Mouse (Mus musculus): ENCODE measurements around the gene Gm10974. TPM values are rescaled to one million over a fixed set of nuclear protein-coding genes. Genes with fewer than 3 reads are reported as not detected.

Gene Gm10974
- total and polyA plus RNA-seq, 3 experiments, result not detected

- no peaks in the 10 kb centered on the region for H3K79me2 ChIP-seq (replicated peaks; ENCODE audit: control insufficient read depth, extremely low read depth, insufficient read depth, poor library complexity, severe bottlenecking)
- H3K9ac ChIP-seq (ENCODE audit: insufficient read depth, low read depth), result no peak overlapping the region
- no peaks in the 10 kb centered on the region for H3K4me1 ChIP-seq (ENCODE audit: control insufficient read depth in 1 of 2, insufficient read depth in 2 of 2)
- TF ChIP-seq USF1 (IDR thresholded peaks at IDR 0.05; ENCODE audit: low read depth, low read length), result no peak
- TF ChIP-seq KAT2A (IDR thresholded peaks at IDR 0.05; ENCODE audit: insufficient replicate concordance, low read length), result no peak
- no peak for TF ChIP-seq GABPA (IDR thresholded peaks at IDR 0.05; ENCODE audit: insufficient replicate concordance, low read depth, low read length)
- TF ChIP-seq IRF4 (IDR thresholded peaks at IDR 0.05; ENCODE audit: low read depth, low read length), result no peak
- TF ChIP-seq UBTF (IDR thresholded peaks at IDR 0.05; ENCODE audit: low read depth, low read length), result no peak
- TF ChIP-seq RCOR1 (conservative IDR thresholded peaks at IDR 0.05; ENCODE audit: low read depth, low read length), result no peak
- no peak for TF ChIP-seq SIN3A (IDR thresholded peaks at IDR 0.05; ENCODE audit: low read length)
- no peak for TF ChIP-seq POLR2AphosphoS2 (IDR thresholded peaks at IDR 0.05; ENCODE audit: low read depth, low read length)
- no peak for TF ChIP-seq MAZ (IDR thresholded peaks at IDR 0.05; ENCODE audit: low read depth, low read length)
- no peak for TF ChIP-seq JUND (conservative IDR thresholded peaks at IDR 0.05; ENCODE audit: low read depth, low read length)
- no peak for TF ChIP-seq MAFK (IDR thresholded peaks at IDR 0.05; ENCODE audit: insufficient replicate concordance, low read length)
- TF ChIP-seq POLR2A (IDR thresholded peaks at IDR 0.05; ENCODE audit: low read depth, low read length), result no peak
- no peak for TF ChIP-seq EP300 (IDR thresholded peaks at IDR 0.05; ENCODE audit: low read length)
- TF ChIP-seq ZMIZ1 (IDR thresholded peaks at IDR 0.05; ENCODE audit: low read depth, low read length), result no peak
- no peak for TF ChIP-seq BHLHE40 (IDR thresholded peaks at IDR 0.05; ENCODE audit: low read depth, low read length)
- in situ Hi-C loops (cut with MboI; ENCODE audit: low pct_ligation_motif_present, low pct_unique_long_range_greater_than_20kb, low sequenced_read_pairs) (loop anchor here (25.0 kb wide), 1 partner anchor 1210 kb away; the partner anchor contains the start of genes Lrrc28 and Ttc23), dilution Hi-C loops (cut with MboI; ENCODE audit: extremely low pct_ligation_motif_present, extremely low pct_unique_long_range_greater_than_20kb, low sequenced_read_pairs) (no loop called here)
- DNase-seq (ENCODE audit: extremely low read depth), result no peak
- H3K27me3 ChIP-seq (replicated peaks), result peaks cover 69% of the 10 kb centered on the region
- no peaks in the 10 kb centered on the region for H3K9me3 ChIP-seq (replicated peaks; ENCODE audit: low read length)
- no peaks in the 10 kb centered on the region for H3K36me3 ChIP-seq (replicated peaks in 1 of 2; ENCODE audit: control insufficient read depth in 1 of 2, insufficient read depth in 1 of 2, low read length in 1 of 2)
- no peak overlapping the region for H3K27ac ChIP-seq (ENCODE audit: insufficient read depth, low read depth)
- H3K4me2 ChIP-seq (ENCODE audit: insufficient read depth, low read depth, poor library complexity, severe bottlenecking), result peak overlapping the region; percentile 83
- H3K4me3 ChIP-seq (replicated peaks in 1 of 3; ENCODE audit: low read depth in 2 of 3, low read length in 2 of 3, poor library complexity in 1 of 3), result peak overlapping the region in 1 of 3 experiments; percentile 21
These were observed 61.3 kb downstream of the Gm10974 start for GRCm38 (mm10) chr7:66427053-66427436.

- Histone ChIP-seq H3K79me2 (replicated peaks; ENCODE audit: control insufficient read depth, extremely low read depth, insufficient read depth, poor library complexity, severe bottlenecking) (no peaks in the 10 kb centered on the region), H3K27ac (ENCODE audit: insufficient read depth, low read depth) (no peak within 1 kb of the TSS), H3K9ac (ENCODE audit: insufficient read depth, low read depth) (no peak within 1 kb of the TSS), H3K9me3 (replicated peaks; ENCODE audit: low read length) (no peaks in the 10 kb centered on the region), H3K4me1 (ENCODE audit: control insufficient read depth in 1 of 2, insufficient read depth in 2 of 2) (no peaks in the 10 kb centered on the region), H3K4me2 (ENCODE audit: insufficient read depth, low read depth, poor library complexity, severe bottlenecking) (peak within 1 kb of the TSS; percentile 83), H3K27me3 (replicated peaks) (peaks cover 70% of the 10 kb centered on the region), H3K36me3 (replicated peaks in 1 of 2; ENCODE audit: control insufficient read depth in 1 of 2, insufficient read depth in 1 of 2, low read length in 1 of 2) (no peaks in the 10 kb centered on the region), H3K4me3 (replicated peaks in 1 of 3; ENCODE audit: low read depth in 2 of 3, low read length in 2 of 3, poor library complexity in 1 of 3) (peak within 1 kb of the TSS in 1 of 3 experiments; percentile 21)
- in situ Hi-C loops (cut with MboI; ENCODE audit: low pct_ligation_motif_present, low pct_unique_long_range_greater_than_20kb, low sequenced_read_pairs), result loop anchor here (25.0 kb wide), 1 partner anchor 1210 kb away; the partner anchor contains the start of genes Lrrc28 and Ttc23
- no peak for TF ChIP-seq SIN3A (IDR thresholded peaks at IDR 0.05; ENCODE audit: low read length)
- TF ChIP-seq GABPA (IDR thresholded peaks at IDR 0.05; ENCODE audit: insufficient replicate concordance, low read depth, low read length), result no peak
- TF ChIP-seq CTCF (conservative IDR thresholded peaks at IDR 0.05 in 1 of 2, IDR thresholded peaks at IDR 0.05 in 1 of 2; ENCODE audit: low read depth in 2 of 2, low read length in 2 of 2), result no peak
- TF ChIP-seq TCF12 (IDR thresholded peaks at IDR 0.05; ENCODE audit: low read depth, low read length), result no peak
- TF ChIP-seq ZC3H11A (IDR thresholded peaks at IDR 0.05; ENCODE audit: low read depth, low read length), result no peak
- TF ChIP-seq MAFK (IDR thresholded peaks at IDR 0.05; ENCODE audit: insufficient replicate concordance, low read length), result no peak
- TF ChIP-seq EP300 (IDR thresholded peaks at IDR 0.05; ENCODE audit: low read length), result no peak
- TF ChIP-seq RAD21 (IDR thresholded peaks at IDR 0.05; ENCODE audit: low read depth, low read length), result no peak
- no peak for TF ChIP-seq USF1 (IDR thresholded peaks at IDR 0.05; ENCODE audit: low read depth, low read length)
- no peak for TF ChIP-seq CHD1 (IDR thresholded peaks at IDR 0.05; ENCODE audit: low read depth, low read length)
- dilution Hi-C loops (cut with MboI; ENCODE audit: extremely low pct_ligation_motif_present, extremely low pct_unique_long_range_greater_than_20kb, low sequenced_read_pairs), result no loop called here
- DNase-seq (ENCODE audit: extremely low read depth), result no peak
These were observed 61.9 kb downstream of the Gm10974 start, which contains the start of gene Aldh1a3 for GRCm38 (mm10) chr7:66427437-66428161. Gene Aldh1a3 (minus strand): TSS chr7:66427517.

Measured in CH12.LX (cell line).